Mouse (Mus musculus): ENCODE data around the gene Gk5. TPM values are rescaled to one million over a fixed set of nuclear protein-coding genes. Genes with fewer than 3 reads are reported as not detected.

Gk5 gene
- polyA plus RNA-seq, 1 experiment: not detected

GRCm38 (mm10) chr9:96138958-96139357, 19.8 kb downstream of the Gk5 start:
- H3K27ac ChIP-seq (ENCODE audit: insufficient read depth, low read depth, low read length): no peak overlapping the region
- WGBS: 94% methylated on average over 9 of the region's 9 CpGs
- no peak for TF ChIP-seq CTCF (IDR thresholded peaks at IDR 0.05; ENCODE audit: insufficient read depth, low read depth, low read length)
- TF ChIP-seq POLR2A (IDR thresholded peaks at IDR 0.05; ENCODE audit: insufficient read depth, low read depth, low read length): no peak
- H3K4me1 ChIP-seq (ENCODE audit: control insufficient read depth, insufficient read depth, low read length): peaks cover 2% of the 10 kb centered on the region; the same call in 1 of the 2 replicates
- no peak overlapping the region for H3K4me3 ChIP-seq (ENCODE audit: insufficient read depth, low read depth, low read length)

GRCm38 (mm10) chr9:96139876-96140275, 20.7 kb downstream of the Gk5 start:
- Histone ChIP-seq H3K4me3 (ENCODE audit: insufficient read depth, low read depth, low read length) (no peak overlapping the region), H3K27ac (ENCODE audit: insufficient read depth, low read depth, low read length) (no peak overlapping the region), H3K4me1 (ENCODE audit: control insufficient read depth, insufficient read depth, low read length) (peaks cover 2% of the 10 kb centered on the region; the same call in 1 of the 2 replicates)
- WGBS: 56% methylated on average over 5 of the region's 5 CpGs
- TF ChIP-seq CTCF (IDR thresholded peaks at IDR 0.05; ENCODE audit: insufficient read depth, low read depth, low read length) (no peak), POLR2A (IDR thresholded peaks at IDR 0.05; ENCODE audit: insufficient read depth, low read depth, low read length) (no peak)

- H3K27ac ChIP-seq (ENCODE audit: insufficient read depth, low read depth, low read length): no peak overlapping the region
- TF ChIP-seq CTCF (IDR thresholded peaks at IDR 0.05; ENCODE audit: insufficient read depth, low read depth, low read length): no peak
- TF ChIP-seq POLR2A (IDR thresholded peaks at IDR 0.05; ENCODE audit: insufficient read depth, low read depth, low read length): no peak
- 74% methylated on average over 7 of the region's 7 CpGs for WGBS
- H3K4me1 ChIP-seq (ENCODE audit: control insufficient read depth, insufficient read depth, low read length): no peaks in the 10 kb centered on the region
- no peak overlapping the region for H3K4me3 ChIP-seq (ENCODE audit: insufficient read depth, low read depth, low read length)
Measured at GRCm38 (mm10) chr9:96140931-96141330, 21.8 kb downstream of the Gk5 start.

GRCm38 (mm10) chr9:96142499-96142898, 23.3 kb downstream of the Gk5 start:
- WGBS: 63% methylated on average over 6 of the region's 6 CpGs
- Histone ChIP-seq H3K4me3 (ENCODE audit: insufficient read depth, low read depth, low read length) (no peak overlapping the region), H3K27ac (ENCODE audit: insufficient read depth, low read depth, low read length) (no peak overlapping the region), H3K4me1 (ENCODE audit: control insufficient read depth, insufficient read depth, low read length) (no peaks in the 10 kb centered on the region)
- no peak for TF ChIP-seq POLR2A (IDR thresholded peaks at IDR 0.05; ENCODE audit: insufficient read depth, low read depth, low read length)
- TF ChIP-seq CTCF (IDR thresholded peaks at IDR 0.05; ENCODE audit: insufficient read depth, low read depth, low read length): no peak

GRCm38 (mm10) chr9:96143633-96144032, 24.5 kb downstream of the Gk5 start:
- WGBS: 73% methylated on average over 4 of the region's 4 CpGs
- H3K4me1 ChIP-seq (ENCODE audit: control insufficient read depth, insufficient read depth, low read length): no peaks in the 10 kb centered on the region
- TF ChIP-seq CTCF (IDR thresholded peaks at IDR 0.05; ENCODE audit: insufficient read depth, low read depth, low read length): no peak
- TF ChIP-seq POLR2A (IDR thresholded peaks at IDR 0.05; ENCODE audit: insufficient read depth, low read depth, low read length): no peak
- H3K27ac ChIP-seq (ENCODE audit: insufficient read depth, low read depth, low read length): no peak overlapping the region
- no peak overlapping the region for H3K4me3 ChIP-seq (ENCODE audit: insufficient read depth, low read depth, low read length)

- TF ChIP-seq CTCF (IDR thresholded peaks at IDR 0.05; ENCODE audit: insufficient read depth, low read depth, low read length) (no peak), POLR2A (IDR thresholded peaks at IDR 0.05; ENCODE audit: insufficient read depth, low read depth, low read length) (no peak)
- Histone ChIP-seq H3K4me1 (ENCODE audit: control insufficient read depth, insufficient read depth, low read length) (no peaks in the 10 kb centered on the region), H3K27ac (ENCODE audit: insufficient read depth, low read depth, low read length) (no peak overlapping the region), H3K4me3 (ENCODE audit: insufficient read depth, low read depth, low read length) (no peak overlapping the region)
Measured at GRCm38 (mm10) chr9:96144883-96145282, 25.7 kb downstream of the Gk5 start.

DNA sequence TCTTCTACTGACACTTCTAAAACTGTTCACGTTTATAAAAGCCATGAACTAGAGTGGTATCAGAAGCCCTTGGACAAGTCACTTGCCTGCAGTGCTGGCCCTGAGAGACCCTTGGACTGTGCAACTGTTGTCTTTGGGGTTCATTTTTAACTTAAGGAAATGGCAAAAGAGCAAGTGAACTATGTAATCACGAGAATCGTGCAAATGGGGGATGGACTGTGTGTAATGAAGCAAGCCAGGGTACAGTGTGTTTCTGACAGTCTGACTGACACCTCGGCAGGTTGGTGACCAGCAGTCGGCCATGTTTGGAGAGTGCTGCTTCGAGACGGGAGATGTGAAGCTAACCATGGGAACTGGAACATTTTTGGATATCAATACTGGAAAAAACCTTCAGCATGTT, 33.6 kb downstream of the Gk5 start:
- no peak for TF ChIP-seq POLR2A (IDR thresholded peaks at IDR 0.05; ENCODE audit: insufficient read depth, low read depth, low read length)
- no peak for TF ChIP-seq CTCF (IDR thresholded peaks at IDR 0.05; ENCODE audit: insufficient read depth, low read depth, low read length)
- no peak overlapping the region for H3K4me3 ChIP-seq (ENCODE audit: insufficient read depth, low read depth, low read length)
- no peak overlapping the region for H3K27ac ChIP-seq (ENCODE audit: insufficient read depth, low read depth, low read length)
- no peaks in the 10 kb centered on the region for H3K4me1 ChIP-seq (ENCODE audit: control insufficient read depth, insufficient read depth, low read length)
- 87% methylated on average over 7 of the region's 7 CpGs for WGBS

- Histone ChIP-seq H3K27ac (ENCODE audit: insufficient read depth, low read depth, low read length) (no peak overlapping the region), H3K4me3 (ENCODE audit: insufficient read depth, low read depth, low read length) (no peak overlapping the region), H3K4me1 (ENCODE audit: control insufficient read depth, insufficient read depth, low read length) (0 out of 2 replicates have a peak, but pooled peaks cover 2% of the 10 kb centered on the region)
- no peak for TF ChIP-seq POLR2A (IDR thresholded peaks at IDR 0.05; ENCODE audit: insufficient read depth, low read depth, low read length)
- TF ChIP-seq CTCF (IDR thresholded peaks at IDR 0.05; ENCODE audit: insufficient read depth, low read depth, low read length): no peak
- 50% methylated on average over 4 of the region's 4 CpGs for WGBS
Measured at GRCm38 (mm10) chr9:96158431-96158830, 39.3 kb downstream of the Gk5 start.

DNA sequence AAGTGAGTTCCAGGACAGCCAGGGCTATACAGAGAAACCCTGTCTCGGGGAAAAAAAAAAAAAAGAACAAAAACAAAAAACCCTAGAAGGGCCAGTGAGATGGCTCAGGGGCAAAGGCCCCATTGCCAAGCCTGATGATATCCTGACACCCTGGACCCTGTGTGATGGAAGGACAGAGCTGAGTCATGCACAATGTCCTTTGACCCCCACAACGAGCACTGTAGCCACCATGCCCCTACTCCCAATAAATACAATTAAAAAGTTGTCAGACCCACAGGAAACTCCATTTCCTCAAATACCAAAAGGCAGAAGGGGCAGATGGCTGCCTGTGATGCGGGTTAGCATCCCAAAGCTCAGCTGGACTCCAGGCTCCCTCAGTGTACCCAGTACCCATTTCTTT, 39.9 kb downstream of the Gk5 start:
- Histone ChIP-seq H3K4me3 (ENCODE audit: insufficient read depth, low read depth, low read length) (no peak overlapping the region), H3K4me1 (ENCODE audit: control insufficient read depth, insufficient read depth, low read length) (0 out of 2 replicates have a peak, but pooled peaks cover 2% of the 10 kb centered on the region), H3K27ac (ENCODE audit: insufficient read depth, low read depth, low read length) (no peak overlapping the region)
- no peak for TF ChIP-seq POLR2A (IDR thresholded peaks at IDR 0.05; ENCODE audit: insufficient read depth, low read depth, low read length)
- TF ChIP-seq CTCF (IDR thresholded peaks at IDR 0.05; ENCODE audit: insufficient read depth, low read depth, low read length): no peak
- 86% methylated on average over 3 of the region's 3 CpGs for WGBS

- H3K4me3 ChIP-seq (ENCODE audit: insufficient read depth, low read depth, low read length): no peak overlapping the region
- TF ChIP-seq POLR2A (IDR thresholded peaks at IDR 0.05; ENCODE audit: insufficient read depth, low read depth, low read length): no peak
- no peak for TF ChIP-seq CTCF (IDR thresholded peaks at IDR 0.05; ENCODE audit: insufficient read depth, low read depth, low read length)
- 92% methylated on average over 3 of the region's 3 CpGs for WGBS
- H3K27ac ChIP-seq (ENCODE audit: insufficient read depth, low read depth, low read length): no peak overlapping the region
- H3K4me1 ChIP-seq (ENCODE audit: control insufficient read depth, insufficient read depth, low read length): 0 out of 2 replicates have a peak, but pooled peaks cover 2% of the 10 kb centered on the region
Measured at GRCm38 (mm10) chr9:96160767-96161166, 41.6 kb downstream of the Gk5 start.

Data from olfactory bulb, adult 2 months (tissue).